Mouse (Mus musculus) erythroblast, embryonic 14.5 days (primary cell): Measurements from ENCODE around the gene Slc13a4.

Experiments
- GATA1 ChIP-seq: IDR thresholded peaks from 2 replicates; pipeline ENCODE4 v1.6.1; 2012; ENCODE audit warnings: low read length, inconsistent platforms, mixed read lengths
- TAL1 ChIP-seq: IDR thresholded peaks from 3 replicates; pipeline ENCODE4 v1.6.1; 2012; ENCODE audit warnings: low read length, inconsistent platforms, mixed read lengths

DNA sequence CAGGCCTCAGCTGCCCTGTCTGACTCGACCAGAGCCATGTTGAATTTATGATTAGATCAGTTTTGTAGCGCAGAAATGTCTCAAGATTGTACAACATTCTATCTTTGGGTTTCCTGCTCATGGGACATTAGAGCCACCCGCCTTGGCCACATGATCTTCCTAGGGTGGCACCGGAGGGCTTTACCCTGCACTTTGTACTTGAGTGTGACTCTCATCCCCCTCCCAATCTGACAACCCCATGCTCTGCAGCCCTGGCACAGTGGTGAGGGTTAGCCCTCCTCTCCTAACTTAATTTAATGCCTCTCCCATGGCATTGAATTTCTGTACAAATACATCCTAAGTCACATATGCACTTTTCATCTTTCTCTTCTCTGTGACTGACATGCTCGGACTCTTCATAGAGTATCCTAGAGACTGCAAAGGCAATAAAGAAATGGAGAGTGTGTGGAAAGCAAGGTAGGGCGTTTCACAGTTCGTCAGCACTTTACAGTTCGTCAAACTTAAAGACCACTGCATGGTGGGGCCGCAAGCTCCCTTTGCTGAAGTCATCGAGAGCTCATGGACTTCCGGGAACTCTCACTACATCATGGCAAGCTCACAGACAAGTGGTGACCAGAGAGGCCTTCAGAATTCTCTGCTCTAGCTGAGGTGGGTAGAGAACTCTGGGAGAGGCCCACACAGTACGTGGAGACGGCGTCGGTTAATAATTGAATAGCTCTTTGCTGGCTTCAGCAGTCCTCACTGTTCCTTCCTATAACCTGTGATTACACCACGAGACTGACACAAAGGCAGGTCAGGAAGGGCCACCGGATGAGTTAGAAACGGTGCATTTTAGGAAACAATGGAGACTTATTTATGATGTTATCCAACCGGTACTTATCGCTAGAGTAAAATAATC lies 35.8 kb downstream of the Slc13a4 start:
- no peak for TF ChIP-seq TAL1
- TF ChIP-seq GATA1: no peak
